Mouse (Mus musculus) T-cell, adult 66 days (primary cell): ENCODE measurements around the gene 1810062G17Rik. TPM values are rescaled to one million over a fixed set of nuclear protein-coding genes. Genes with fewer than 3 reads are reported as not detected.

Experiments
- total RNA-seq, 2 experiments: library from RNA; stranded (reverse); gene quantifications; 3 replicates in 1 of 2; 4 replicates in 1 of 2; pipeline ENCODE4 v1.2.4; 2023

1810062G17Rik gene
- total RNA-seq: 1 to 10 TPM in 1 of 2 experiments, under 1 TPM in 1; 0.84 to 1.1 TPM

GRCm38 (mm10) chr3:36475532-36476087, at the start of gene 1810062G17Rik, which contains the start of gene Anxa5:
Gene 1810062G17Rik (plus strand): TSS chr3:36475937.
Gene Anxa5 (minus strand): TSS chr3:36475894.

GRCm38 (mm10) chr3:36521073-36522060, 45.6 kb downstream of the 1810062G17Rik start, which contains the start of gene Gm11549:
Gene Gm11549 (minus strand): TSS chr3:36521813.

Other genes starting within 250 kb of the 1810062G17Rik start
- 10 to 100 TPM; 64.4 to 65.7 TPM for gene Anxa5, start within 50 bp of the 1810062G17Rik start, total RNA-seq
- gene Gm11549, start 45.9 kb downstream of the 1810062G17Rik start, total RNA-seq: not detected
- 10 to 100 TPM; 34.6 to 38.8 TPM for gene Exosc9, start 76.7 kb downstream of the 1810062G17Rik start, total RNA-seq
- gene Ccna2, start 96.2 kb downstream of the 1810062G17Rik start, total RNA-seq: 1 to 10 TPM; 2.2 to 7.2 TPM
- gene Bbs7, start 137.5 kb downstream of the 1810062G17Rik start, total RNA-seq: 1 to 10 TPM; 1.5 to 2.2 TPM
- not detected for gene Trpc3, start 214.2 kb downstream of the 1810062G17Rik start, total RNA-seq